Mouse (Mus musculus): ENCODE data around the gene Mpnd. TPM values are rescaled to one million over a fixed set of nuclear protein-coding genes. Genes with fewer than 3 reads are reported as not detected.

Mpnd gene
- polyA plus RNA-seq, 1 experiment, result 142 TPM

GRCm38 (mm10) chr17:56024476-56024875, 19.0 kb downstream of the Mpnd start:
- Histone ChIP-seq H3K4me3 (ENCODE audit: insufficient read depth, low read length) (no peak overlapping the region), H3K4me1 (ENCODE audit: control insufficient read depth, insufficient read depth, low read length) (peaks cover 26% of the 10 kb centered on the region), H3K27ac (ENCODE audit: insufficient read depth, low read length) (no peak overlapping the region)
- TF ChIP-seq CTCF (IDR thresholded peaks at IDR 0.05; ENCODE audit: extremely low read depth, insufficient read depth, low read length) (no peak), POLR2A (IDR thresholded peaks at IDR 0.05; ENCODE audit: extremely low read depth, insufficient read depth, low read length) (no peak)

DNA sequence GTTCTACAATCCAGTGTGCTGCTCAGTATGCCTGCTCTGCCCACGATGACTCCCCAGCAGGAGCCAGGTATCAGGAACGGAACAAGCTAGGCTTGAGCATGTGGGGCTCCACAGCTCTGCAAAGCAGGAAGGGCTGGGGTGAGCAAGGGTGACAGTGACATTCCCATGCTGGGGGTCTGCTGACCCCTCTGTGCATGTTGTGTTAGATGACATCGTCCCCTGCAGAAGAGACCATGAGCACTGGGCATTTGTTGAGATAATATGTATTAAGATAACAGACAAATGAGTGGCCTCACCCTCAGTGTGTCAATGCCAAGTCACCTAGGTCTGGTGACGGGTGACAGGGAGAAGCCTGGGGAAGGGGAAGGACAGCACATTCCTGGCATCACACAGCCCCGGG, 19.4 kb downstream of the Mpnd start:
- Histone ChIP-seq H3K4me1 (ENCODE audit: control insufficient read depth, insufficient read depth, low read length) (peaks cover 27% of the 10 kb centered on the region), H3K27ac (ENCODE audit: insufficient read depth, low read length) (no peak overlapping the region), H3K4me3 (ENCODE audit: insufficient read depth, low read length) (no peak overlapping the region)
- TF ChIP-seq POLR2A (IDR thresholded peaks at IDR 0.05; ENCODE audit: extremely low read depth, insufficient read depth, low read length), result no peak

- Histone ChIP-seq H3K27ac (ENCODE audit: insufficient read depth, low read length) (no peak overlapping the region), H3K4me1 (ENCODE audit: control insufficient read depth, insufficient read depth, low read length) (peaks cover 32% of the 10 kb centered on the region), H3K4me3 (ENCODE audit: insufficient read depth, low read length) (no peak overlapping the region)
- no peak for TF ChIP-seq CTCF (IDR thresholded peaks at IDR 0.05; ENCODE audit: extremely low read depth, insufficient read depth, low read length)
- no peak for TF ChIP-seq POLR2A (IDR thresholded peaks at IDR 0.05; ENCODE audit: extremely low read depth, insufficient read depth, low read length)
Measured at GRCm38 (mm10) chr17:56026303-56026702, 20.8 kb downstream of the Mpnd start.

DNA sequence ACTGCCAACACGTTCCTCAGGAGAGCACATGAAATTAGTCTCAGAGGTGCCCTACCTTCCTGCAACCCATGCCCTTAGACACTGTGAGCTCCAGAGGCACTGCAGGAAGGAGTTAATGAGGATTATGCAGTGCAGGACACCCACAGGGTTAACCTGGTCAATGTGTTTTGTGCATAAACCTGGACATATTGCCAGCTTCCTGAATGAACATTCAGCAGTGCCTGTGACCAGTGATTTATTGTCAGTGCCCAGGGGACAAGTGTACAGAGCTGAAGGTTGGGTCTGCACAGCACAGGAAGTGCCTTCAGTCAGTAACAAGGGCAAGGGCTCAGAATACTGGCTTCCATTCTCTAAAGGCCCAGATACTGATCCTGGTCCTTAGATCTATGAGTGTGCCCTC, 21.4 kb downstream of the Mpnd start:
- no peak overlapping the region for H3K27ac ChIP-seq (ENCODE audit: insufficient read depth, low read length)
- no peak overlapping the region for H3K4me3 ChIP-seq (ENCODE audit: insufficient read depth, low read length)
- peaks cover 28% of the 10 kb centered on the region for H3K4me1 ChIP-seq (ENCODE audit: control insufficient read depth, insufficient read depth, low read length)
- no peak for TF ChIP-seq POLR2A (IDR thresholded peaks at IDR 0.05; ENCODE audit: extremely low read depth, insufficient read depth, low read length)
- TF ChIP-seq CTCF (IDR thresholded peaks at IDR 0.05; ENCODE audit: extremely low read depth, insufficient read depth, low read length), result no peak

DNA sequence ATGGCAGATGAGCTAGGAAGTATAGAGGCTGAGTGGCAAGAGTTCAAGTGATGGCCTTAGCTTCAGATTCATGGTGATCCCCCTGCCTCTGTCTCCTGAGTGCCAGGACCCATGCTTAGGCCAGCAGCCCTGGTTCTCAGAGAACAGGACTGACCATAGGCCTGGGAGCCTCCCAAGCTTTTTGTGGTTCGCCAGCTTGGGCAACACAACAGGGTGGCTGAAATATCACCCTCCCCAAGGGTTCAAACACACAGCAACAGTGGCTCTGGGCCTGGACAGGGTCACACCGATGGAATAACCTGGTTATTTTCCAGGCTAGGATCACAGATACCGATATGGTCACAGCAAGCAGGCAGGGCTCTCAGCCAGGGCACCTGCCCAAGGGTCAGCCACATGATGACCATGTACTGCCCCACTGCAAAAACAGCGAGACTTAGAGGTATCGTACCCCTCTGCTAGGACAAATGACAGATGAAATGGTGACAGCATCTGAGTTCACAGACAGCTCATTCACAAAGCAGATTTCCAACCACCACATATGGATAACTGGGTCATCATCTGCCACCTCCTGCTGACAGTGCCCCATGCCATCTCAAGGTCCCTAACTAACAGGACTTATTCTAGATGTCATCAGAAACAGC, 22.4 kb downstream of the Mpnd start:
- Histone ChIP-seq H3K27ac (ENCODE audit: insufficient read depth, low read length) (no peak overlapping the region), H3K4me3 (ENCODE audit: insufficient read depth, low read length) (no peak overlapping the region), H3K4me1 (ENCODE audit: control insufficient read depth, insufficient read depth, low read length) (peaks cover 25% of the 10 kb centered on the region)
- TF ChIP-seq POLR2A (IDR thresholded peaks at IDR 0.05; ENCODE audit: extremely low read depth, insufficient read depth, low read length) (no peak), CTCF (IDR thresholded peaks at IDR 0.05; ENCODE audit: extremely low read depth, insufficient read depth, low read length) (no peak)

DNA sequence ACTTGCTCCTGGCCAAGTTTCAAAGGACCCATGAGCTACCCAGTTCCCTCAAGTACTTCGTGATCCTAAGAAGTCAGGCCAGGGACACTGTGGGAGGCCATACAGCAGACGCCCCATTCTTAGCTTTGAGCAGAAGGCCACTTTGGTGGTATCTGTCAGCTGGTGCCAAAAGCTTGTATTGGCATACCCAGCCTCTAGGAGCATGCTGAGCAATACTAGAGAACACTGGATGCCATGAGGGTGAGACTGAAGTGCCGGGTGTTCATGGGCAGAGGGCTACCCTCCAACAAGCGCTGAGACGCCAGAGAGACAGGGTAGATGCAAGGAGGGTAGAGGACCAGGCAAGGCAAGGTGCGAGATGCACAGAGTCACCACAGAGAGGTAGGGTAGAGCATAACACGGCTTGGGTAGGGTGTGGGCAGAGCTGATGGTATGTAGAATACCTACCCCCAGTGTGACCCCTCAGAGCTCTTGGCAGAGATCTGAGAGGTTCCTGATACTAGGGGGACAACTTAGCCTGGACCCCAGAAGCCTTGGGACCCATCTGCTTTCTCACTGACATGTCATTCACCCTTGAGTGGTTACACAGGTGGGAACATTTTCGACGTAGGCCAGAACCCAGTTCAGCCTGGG, 24.8 kb downstream of the Mpnd start:
- TF ChIP-seq CTCF (IDR thresholded peaks at IDR 0.05; ENCODE audit: extremely low read depth, insufficient read depth, low read length) (no peak), POLR2A (IDR thresholded peaks at IDR 0.05; ENCODE audit: extremely low read depth, insufficient read depth, low read length) (no peak)
- Histone ChIP-seq H3K4me1 (ENCODE audit: control insufficient read depth, insufficient read depth, low read length) (peaks cover 19% of the 10 kb centered on the region), H3K4me3 (ENCODE audit: insufficient read depth, low read length) (no peak overlapping the region), H3K27ac (ENCODE audit: insufficient read depth, low read length) (peak overlapping the region; percentile 43; the same call in 1 of the 2 replicates)

GRCm38 (mm10) chr17:56030919-56031318, 25.4 kb downstream of the Mpnd start:
- TF ChIP-seq CTCF (IDR thresholded peaks at IDR 0.05; ENCODE audit: extremely low read depth, insufficient read depth, low read length), result no peak
- TF ChIP-seq POLR2A (IDR thresholded peaks at IDR 0.05; ENCODE audit: extremely low read depth, insufficient read depth, low read length), result no peak

DNA sequence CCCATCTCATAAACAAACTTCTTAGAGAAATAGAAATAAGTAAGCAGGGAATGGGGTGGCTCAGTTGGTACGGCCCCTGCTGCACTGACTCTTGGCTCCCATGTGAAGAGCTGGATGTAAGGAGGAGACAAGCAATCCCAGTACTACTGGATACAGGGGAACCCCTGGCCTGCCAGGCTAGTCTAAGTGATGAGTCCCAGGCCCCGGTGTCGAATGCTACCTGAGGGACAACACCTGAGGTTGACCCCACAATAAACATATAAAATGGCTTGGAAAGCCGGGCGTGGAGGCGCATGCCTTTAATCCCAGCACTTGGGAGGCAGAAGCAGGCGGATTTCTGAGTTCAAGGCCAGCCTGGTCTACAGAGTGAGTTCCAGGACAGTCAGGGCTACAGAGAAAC, 25.9 kb downstream of the Mpnd start:
- Histone ChIP-seq H3K4me3 (ENCODE audit: insufficient read depth, low read length) (no peak overlapping the region), H3K27ac (ENCODE audit: insufficient read depth, low read length) (no peak overlapping the region), H3K4me1 (ENCODE audit: control insufficient read depth, insufficient read depth, low read length) (peaks cover 17% of the 10 kb centered on the region)
- TF ChIP-seq POLR2A (IDR thresholded peaks at IDR 0.05; ENCODE audit: extremely low read depth, insufficient read depth, low read length) (no peak), CTCF (IDR thresholded peaks at IDR 0.05; ENCODE audit: extremely low read depth, insufficient read depth, low read length) (no peak)

More at GRCm38 (mm10) chr17:56030919-56031318, 25.4 kb downstream of the Mpnd start:
- peaks cover 19% of the 10 kb centered on the region for H3K4me1 ChIP-seq (ENCODE audit: control insufficient read depth, insufficient read depth, low read length)
- no peak overlapping the region for H3K4me3 ChIP-seq (ENCODE audit: insufficient read depth, low read length)
- H3K27ac ChIP-seq (ENCODE audit: insufficient read depth, low read length), result peak overlapping the region; percentile 43; the same call in 1 of the 2 replicates

DNA sequence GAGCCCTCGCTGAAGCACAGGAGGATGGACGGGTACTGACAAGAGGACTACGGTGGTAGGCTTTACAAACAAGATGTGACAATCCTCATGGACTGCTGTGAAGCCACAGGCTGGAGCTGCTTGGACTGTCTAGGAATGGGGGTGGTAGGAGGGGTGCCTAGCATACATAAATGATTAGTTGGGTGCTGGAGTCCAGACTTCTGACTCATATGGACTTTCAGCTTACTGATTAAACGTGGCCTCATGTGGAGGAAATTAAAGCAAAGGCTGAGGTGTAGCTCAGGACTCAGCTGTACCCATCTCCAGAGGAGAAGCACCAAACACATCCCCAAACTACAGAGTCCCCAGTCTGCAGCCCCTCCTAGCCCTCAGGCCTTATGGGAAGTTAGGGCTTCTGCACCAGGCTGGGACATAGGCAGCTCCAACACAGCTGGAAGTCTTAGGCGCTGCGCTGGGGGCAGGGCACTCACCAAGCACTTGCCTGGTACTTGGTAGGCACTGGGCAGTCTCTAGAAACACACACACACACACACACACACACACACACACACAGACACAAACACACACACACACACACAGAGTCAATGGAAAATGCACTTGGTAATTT, 26.7 kb downstream of the Mpnd start:
- TF ChIP-seq CTCF (IDR thresholded peaks at IDR 0.05; ENCODE audit: extremely low read depth, insufficient read depth, low read length) (no peak), POLR2A (IDR thresholded peaks at IDR 0.05; ENCODE audit: extremely low read depth, insufficient read depth, low read length) (no peak)
- Histone ChIP-seq H3K4me3 (ENCODE audit: insufficient read depth, low read length) (no peak overlapping the region), H3K4me1 (ENCODE audit: control insufficient read depth, insufficient read depth, low read length) (peaks cover 15% of the 10 kb centered on the region), H3K27ac (ENCODE audit: insufficient read depth, low read length) (no peak overlapping the region)

GRCm38 (mm10) chr17:56032831-56033230, 27.3 kb downstream of the Mpnd start:
- TF ChIP-seq POLR2A (IDR thresholded peaks at IDR 0.05; ENCODE audit: extremely low read depth, insufficient read depth, low read length), result no peak
- TF ChIP-seq CTCF (IDR thresholded peaks at IDR 0.05; ENCODE audit: extremely low read depth, insufficient read depth, low read length), result no peak
- no peak overlapping the region for H3K27ac ChIP-seq (ENCODE audit: insufficient read depth, low read length)
- H3K4me3 ChIP-seq (ENCODE audit: insufficient read depth, low read length), result no peak overlapping the region
- H3K4me1 ChIP-seq (ENCODE audit: control insufficient read depth, insufficient read depth, low read length), result peaks cover 15% of the 10 kb centered on the region
